Mouse (Mus musculus): Measurements from ENCODE around the gene Tmed10. TPM values are rescaled to one million over a fixed set of nuclear protein-coding genes. Genes with fewer than 3 reads are reported as not detected.

Gene Tmed10
- polyA plus RNA-seq, 1 experiment from 2014 or later = 279 TPM

- WGBS = 84% methylated on average over 3 of the region's 3 CpGs
- H3K27me3 ChIP-seq (ENCODE audit: control insufficient read depth, insufficient read depth, low read length) = no peaks in the 10 kb centered on the region
- no peak overlapping the region for H3K9ac ChIP-seq (ENCODE audit: low read depth, low read length)
- H3K9me3 ChIP-seq (ENCODE audit: control insufficient read depth, low read length) = no peaks in the 10 kb centered on the region
- no peak overlapping the region for H3K27ac ChIP-seq (ENCODE audit: low read depth, low read length)
- ATAC-seq (ENCODE audit: low FRiP score) (no peak), DNase-seq (ENCODE audit: low spot score) (no peak)
- no peak overlapping the region for H3K4me2 ChIP-seq (replicated peaks; ENCODE audit: low read depth, low read length)
- H3K36me3 ChIP-seq (ENCODE audit: control insufficient read depth, insufficient read depth, low read length) = no peaks in the 10 kb centered on the region
- H3K4me1 ChIP-seq (replicated peaks; ENCODE audit: control insufficient read depth, insufficient read depth, low read length) = no peaks in the 10 kb centered on the region
- H3K4me3 ChIP-seq (ENCODE audit: low read depth, low read length) = no peak overlapping the region
Measured at GRCm38 (mm10) chr12:85366271-85366670, 8.4 kb downstream of the Tmed10 start.

DNA sequence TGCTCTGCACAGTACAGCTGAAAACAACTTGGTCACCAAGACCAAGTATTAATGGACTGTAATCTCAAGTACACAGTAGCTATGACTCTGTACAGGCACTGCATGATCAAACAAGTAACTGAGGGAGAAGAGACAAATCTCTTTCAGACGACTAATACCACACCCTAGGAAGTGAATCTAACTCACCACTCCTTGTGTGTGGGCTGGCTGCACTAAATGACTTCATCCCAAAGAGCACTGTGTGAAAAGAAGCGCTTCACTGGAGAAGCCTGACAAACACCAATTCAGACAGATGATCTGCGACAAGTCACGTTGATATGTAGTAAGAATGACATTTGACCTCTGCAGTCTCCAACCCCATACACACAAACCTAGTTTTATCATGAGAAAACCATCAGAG lies 12.1 kb downstream of the Tmed10 start:
- H3K4me2 ChIP-seq (replicated peaks; ENCODE audit: low read depth, low read length) = no peak overlapping the region
- no peak overlapping the region for H3K4me3 ChIP-seq (ENCODE audit: low read depth, low read length)
- H3K27me3 ChIP-seq (ENCODE audit: control insufficient read depth, insufficient read depth, low read length) = no peaks in the 10 kb centered on the region
- H3K4me1 ChIP-seq (replicated peaks; ENCODE audit: control insufficient read depth, insufficient read depth, low read length) = no peaks in the 10 kb centered on the region
- H3K27ac ChIP-seq (ENCODE audit: low read depth, low read length) = no peak overlapping the region
- no peak overlapping the region for H3K9ac ChIP-seq (ENCODE audit: low read depth, low read length)
- ATAC-seq (ENCODE audit: low FRiP score) = no peak
- H3K36me3 ChIP-seq (ENCODE audit: control insufficient read depth, insufficient read depth, low read length) = no peaks in the 10 kb centered on the region
- DNase-seq (ENCODE audit: low spot score) = no peak
- 81% methylated on average over 4 of the region's 4 CpGs for WGBS
- no peaks in the 10 kb centered on the region for H3K9me3 ChIP-seq (ENCODE audit: control insufficient read depth, low read length)

DNA sequence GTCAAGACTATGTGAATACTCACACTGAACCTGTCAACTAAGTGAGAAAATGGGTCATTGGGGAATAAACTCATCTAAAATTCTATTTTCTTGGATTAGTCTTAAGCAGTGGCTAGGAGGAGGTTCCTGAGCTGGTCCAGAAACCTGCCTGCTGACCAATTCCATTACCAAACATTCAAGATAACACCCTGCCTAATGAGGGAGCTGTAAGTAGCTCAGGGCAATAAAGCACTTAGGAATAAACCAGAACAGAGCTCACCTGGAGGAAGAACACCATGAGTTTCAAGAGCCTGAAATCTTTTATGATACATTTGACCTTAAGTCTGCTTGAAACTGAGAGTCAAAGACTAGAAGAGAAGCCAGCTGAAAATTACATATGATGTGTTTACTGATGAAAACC lies 13.1 kb downstream of the Tmed10 start:
- Histone ChIP-seq H3K36me3 (ENCODE audit: control insufficient read depth, insufficient read depth, low read length) (no peaks in the 10 kb centered on the region), H3K4me1 (replicated peaks; ENCODE audit: control insufficient read depth, insufficient read depth, low read length) (no peaks in the 10 kb centered on the region), H3K27ac (ENCODE audit: low read depth, low read length) (no peak overlapping the region), H3K9me3 (ENCODE audit: control insufficient read depth, low read length) (no peaks in the 10 kb centered on the region), H3K9ac (ENCODE audit: low read depth, low read length) (no peak overlapping the region), H3K27me3 (ENCODE audit: control insufficient read depth, insufficient read depth, low read length) (no peaks in the 10 kb centered on the region), H3K4me2 (replicated peaks; ENCODE audit: low read depth, low read length) (no peak overlapping the region), H3K4me3 (ENCODE audit: low read depth, low read length) (no peak overlapping the region)
- no peak for DNase-seq (ENCODE audit: low spot score)
- ATAC-seq (ENCODE audit: low FRiP score) = no peak

DNA sequence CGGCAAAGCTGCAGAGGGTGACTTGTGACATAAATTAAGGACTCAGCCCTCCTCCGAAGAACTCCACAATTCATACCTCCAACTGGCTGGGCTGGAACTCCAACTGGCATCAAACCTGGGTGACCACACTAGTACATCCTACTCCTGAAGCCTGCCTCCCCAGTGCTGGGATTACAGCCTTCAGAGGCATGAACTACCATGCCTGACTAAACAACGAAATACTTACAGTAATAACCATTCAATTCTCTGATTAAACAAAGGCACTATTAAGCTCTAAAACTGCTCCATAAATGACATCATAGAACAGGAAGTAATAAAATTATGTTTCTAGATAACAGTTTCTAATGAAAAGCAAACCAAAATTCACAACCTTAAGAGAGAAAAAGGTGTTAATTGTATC lies 13.5 kb downstream of the Tmed10 start:
- ATAC-seq (ENCODE audit: low FRiP score) (no peak), DNase-seq (ENCODE audit: low spot score) (no peak)
- no peak overlapping the region for H3K4me3 ChIP-seq (ENCODE audit: low read depth, low read length)
- no peak overlapping the region for H3K9ac ChIP-seq (ENCODE audit: low read depth, low read length)
- H3K4me1 ChIP-seq (replicated peaks; ENCODE audit: control insufficient read depth, insufficient read depth, low read length) = no peaks in the 10 kb centered on the region
- H3K36me3 ChIP-seq (ENCODE audit: control insufficient read depth, insufficient read depth, low read length) = no peaks in the 10 kb centered on the region
- no peaks in the 10 kb centered on the region for H3K9me3 ChIP-seq (ENCODE audit: control insufficient read depth, low read length)
- no peaks in the 10 kb centered on the region for H3K27me3 ChIP-seq (ENCODE audit: control insufficient read depth, insufficient read depth, low read length)
- no peak overlapping the region for H3K27ac ChIP-seq (ENCODE audit: low read depth, low read length)
- WGBS = 95% methylated on average over 3 of the region's 3 CpGs
- no peak overlapping the region for H3K4me2 ChIP-seq (replicated peaks; ENCODE audit: low read depth, low read length)

DNA sequence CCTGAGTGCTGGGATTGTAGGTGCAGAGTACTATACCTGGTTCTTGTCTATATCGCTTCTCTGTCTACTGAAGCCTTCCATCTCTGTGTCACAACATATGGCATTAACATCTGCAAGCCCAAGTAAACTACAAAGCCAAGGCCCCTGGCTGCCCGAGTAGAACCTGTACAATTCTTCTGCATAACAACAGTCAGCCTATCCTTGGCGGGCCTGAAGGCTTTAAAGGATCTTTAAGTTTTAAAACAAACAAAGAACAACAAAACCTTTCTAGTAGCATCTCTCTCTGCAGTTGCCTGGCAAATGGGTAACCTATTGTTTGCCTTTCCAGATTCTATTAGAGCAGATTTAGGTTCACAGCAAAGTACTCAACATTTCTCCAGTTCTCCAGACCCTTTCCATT lies 20.6 kb downstream of the Tmed10 start:
- Histone ChIP-seq H3K4me3 (ENCODE audit: low read depth, low read length) (no peak overlapping the region), H3K36me3 (ENCODE audit: control insufficient read depth, insufficient read depth, low read length) (no peaks in the 10 kb centered on the region), H3K27me3 (ENCODE audit: control insufficient read depth, insufficient read depth, low read length) (no peaks in the 10 kb centered on the region), H3K27ac (ENCODE audit: low read depth, low read length) (no peak overlapping the region), H3K4me1 (replicated peaks; ENCODE audit: control insufficient read depth, insufficient read depth, low read length) (no peaks in the 10 kb centered on the region), H3K4me2 (replicated peaks; ENCODE audit: low read depth, low read length) (no peak overlapping the region), H3K9ac (ENCODE audit: low read depth, low read length) (no peak overlapping the region), H3K9me3 (ENCODE audit: control insufficient read depth, low read length) (no peaks in the 10 kb centered on the region)
- ATAC-seq (ENCODE audit: low FRiP score) = no peak
- 88% methylated on average over 3 of the region's 3 CpGs for WGBS
- DNase-seq (ENCODE audit: low spot score) = no peak

DNA sequence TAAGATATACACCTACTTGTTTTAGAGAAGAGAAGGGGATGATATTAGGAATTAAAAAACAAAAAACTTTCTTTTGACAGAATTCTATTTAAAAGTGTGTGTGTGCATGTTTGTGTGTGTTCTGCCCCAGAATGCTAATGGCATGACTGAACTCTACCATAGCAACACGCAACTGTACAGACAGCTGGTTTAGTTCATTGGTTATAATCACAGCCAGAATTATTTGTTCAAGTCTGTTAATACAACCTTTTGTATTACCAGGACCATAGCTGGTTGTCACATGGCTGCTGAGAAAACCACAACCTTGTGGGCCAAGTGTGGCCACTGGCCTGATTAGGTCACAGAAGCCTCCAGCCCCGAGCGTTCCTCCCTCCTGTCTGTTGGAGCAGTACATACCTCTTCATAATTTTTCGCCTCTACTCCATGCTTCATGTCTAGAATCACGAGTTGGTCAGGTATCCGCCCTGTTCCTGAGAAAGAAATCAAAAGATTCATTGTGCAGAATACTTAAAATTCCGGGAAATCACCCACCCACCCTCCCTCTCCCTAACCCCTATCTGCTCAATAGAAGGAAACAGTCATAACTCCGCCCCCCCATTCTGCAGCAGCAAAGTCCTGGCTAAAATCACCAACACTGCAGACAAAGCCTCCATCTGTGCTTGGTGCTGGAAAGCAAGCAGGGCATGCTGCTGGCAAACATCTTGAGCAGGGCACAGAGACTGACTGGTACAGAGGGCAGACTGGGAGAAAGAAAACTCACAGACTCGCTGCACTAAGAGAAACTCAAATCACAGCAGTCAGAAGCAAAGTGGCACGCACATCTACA lies 24.0 kb downstream of the Tmed10 start:
- no peak overlapping the region for H3K4me2 ChIP-seq (replicated peaks; ENCODE audit: low read depth, low read length)
- H3K27ac ChIP-seq (ENCODE audit: low read depth, low read length) = no peak overlapping the region
- DNase-seq (ENCODE audit: low spot score) = no peak

DNA sequence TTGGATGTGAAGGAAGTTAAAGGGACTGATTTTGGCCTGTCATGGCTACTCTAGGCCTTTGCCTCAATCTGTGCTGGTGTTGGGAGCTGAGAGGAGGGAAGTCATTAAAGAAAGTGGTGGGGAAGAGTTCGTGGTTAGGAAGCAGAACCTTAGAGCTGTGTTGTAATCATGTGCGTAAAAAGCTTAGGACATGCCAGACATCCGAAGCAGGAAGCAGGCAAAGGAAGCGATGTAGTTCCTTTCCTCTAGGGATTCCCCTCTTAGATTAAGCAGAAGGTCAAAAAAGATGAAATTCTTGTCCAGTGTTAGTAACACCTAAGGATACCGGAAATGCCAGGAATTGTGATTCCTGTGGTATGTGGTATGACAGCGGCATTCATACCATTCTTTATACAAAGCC lies 26.3 kb downstream of the Tmed10 start:
- Histone ChIP-seq H3K27me3 (ENCODE audit: control insufficient read depth, insufficient read depth, low read length) (no peaks in the 10 kb centered on the region), H3K9me3 (ENCODE audit: control insufficient read depth, low read length) (no peaks in the 10 kb centered on the region), H3K4me2 (replicated peaks; ENCODE audit: low read depth, low read length) (no peak overlapping the region), H3K9ac (ENCODE audit: low read depth, low read length) (no peak overlapping the region), H3K4me1 (replicated peaks; ENCODE audit: control insufficient read depth, insufficient read depth, low read length) (no peaks in the 10 kb centered on the region), H3K36me3 (ENCODE audit: control insufficient read depth, insufficient read depth, low read length) (no peaks in the 10 kb centered on the region), H3K27ac (ENCODE audit: low read depth, low read length) (no peak overlapping the region), H3K4me3 (ENCODE audit: low read depth, low read length) (no peak overlapping the region)
- ATAC-seq (ENCODE audit: low FRiP score) (no peak), DNase-seq (ENCODE audit: low spot score) (no peak)
- 95% methylated on average over 6 of the region's 6 CpGs for WGBS

More for the DNA sequence above, 24.0 kb downstream of the Tmed10 start:
- H3K36me3 ChIP-seq (ENCODE audit: control insufficient read depth, insufficient read depth, low read length) = no peaks in the 10 kb centered on the region
- no peaks in the 10 kb centered on the region for H3K27me3 ChIP-seq (ENCODE audit: control insufficient read depth, insufficient read depth, low read length)
- WGBS = 86% methylated on average over 10 of the region's 10 CpGs
- no peaks in the 10 kb centered on the region for H3K4me1 ChIP-seq (replicated peaks; ENCODE audit: control insufficient read depth, insufficient read depth, low read length)
- H3K4me3 ChIP-seq (ENCODE audit: low read depth, low read length) = no peak overlapping the region
- 0 out of 2 replicates have a peak, but pooled peaks have one; percentile 19 for ATAC-seq (ENCODE audit: low FRiP score)
- no peak overlapping the region for H3K9ac ChIP-seq (ENCODE audit: low read depth, low read length)
- H3K9me3 ChIP-seq (ENCODE audit: control insufficient read depth, low read length) = no peaks in the 10 kb centered on the region

DNA sequence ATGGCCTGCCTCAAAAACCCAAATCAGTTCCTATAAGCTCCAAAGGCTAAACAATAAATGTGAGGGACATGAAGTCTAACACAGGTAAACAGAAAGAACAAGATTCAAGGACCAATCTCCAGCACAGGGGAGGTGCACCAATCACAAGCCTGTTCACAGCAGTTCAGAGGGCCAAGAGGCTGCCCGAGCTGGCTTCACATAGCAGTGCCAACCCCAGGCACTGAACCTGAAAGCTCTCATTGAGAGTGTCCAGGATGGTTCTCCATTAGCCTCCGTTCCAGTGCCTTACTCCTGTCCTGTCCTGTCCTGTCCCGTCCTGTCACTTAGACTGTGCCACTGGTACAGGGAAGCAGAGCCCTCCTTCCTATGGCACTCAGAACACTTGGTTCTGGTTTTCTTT lies 27.5 kb downstream of the Tmed10 start:
- Histone ChIP-seq H3K4me2 (replicated peaks; ENCODE audit: low read depth, low read length) (no peak overlapping the region), H3K27ac (ENCODE audit: low read depth, low read length) (no peak overlapping the region), H3K36me3 (ENCODE audit: control insufficient read depth, insufficient read depth, low read length) (no peaks in the 10 kb centered on the region), H3K4me1 (replicated peaks; ENCODE audit: control insufficient read depth, insufficient read depth, low read length) (no peaks in the 10 kb centered on the region), H3K27me3 (ENCODE audit: control insufficient read depth, insufficient read depth, low read length) (no peaks in the 10 kb centered on the region), H3K9ac (ENCODE audit: low read depth, low read length) (no peak overlapping the region), H3K4me3 (ENCODE audit: low read depth, low read length) (no peak overlapping the region), H3K9me3 (ENCODE audit: control insufficient read depth, low read length) (no peaks in the 10 kb centered on the region)
- DNase-seq (ENCODE audit: low spot score) (no peak), ATAC-seq (ENCODE audit: low FRiP score) (no peak)
- 76% methylated on average over 3 of the region's 3 CpGs for WGBS

GRCm38 (mm10) chr12:85346374-85346773 lies 28.3 kb downstream of the Tmed10 start:
- no peak overlapping the region for H3K4me3 ChIP-seq (ENCODE audit: low read depth, low read length)
- H3K9ac ChIP-seq (ENCODE audit: low read depth, low read length) = no peak overlapping the region
- WGBS = 67% methylated on average over 3 of the region's 3 CpGs
- H3K27me3 ChIP-seq (ENCODE audit: control insufficient read depth, insufficient read depth, low read length) = no peaks in the 10 kb centered on the region
- ATAC-seq (ENCODE audit: low FRiP score) = no peak
- DNase-seq (ENCODE audit: low spot score) = peak; percentile 85
- H3K36me3 ChIP-seq (ENCODE audit: control insufficient read depth, insufficient read depth, low read length) = no peaks in the 10 kb centered on the region
- H3K4me1 ChIP-seq (replicated peaks; ENCODE audit: control insufficient read depth, insufficient read depth, low read length) = no peaks in the 10 kb centered on the region
- no peak overlapping the region for H3K27ac ChIP-seq (ENCODE audit: low read depth, low read length)
- H3K4me2 ChIP-seq (replicated peaks; ENCODE audit: low read depth, low read length) = no peak overlapping the region
- H3K9me3 ChIP-seq (ENCODE audit: control insufficient read depth, low read length) = no peaks in the 10 kb centered on the region
